Mouse (Mus musculus) kidney, adult 9 months (tissue): ENCODE results near the gene Gm4744.
"Not testable (repeated sequence)": the region's sequence is repeated elsewhere in the genome, so short reads cannot be mapped to it uniquely, and the experiment has no call there.

ENCODE experiments used
- DNase-seq: peaks from one replicate; pipeline ENCODE4 v3.0.0; 2022

Gene Gm4744

GRCm38 (mm10) chr6:40951770-40952169 is at the start of gene Gm4744:
TSS of gene Gm4744 (minus strand) at chr6:40951870.
- no peak for DNase-seq

DNA sequence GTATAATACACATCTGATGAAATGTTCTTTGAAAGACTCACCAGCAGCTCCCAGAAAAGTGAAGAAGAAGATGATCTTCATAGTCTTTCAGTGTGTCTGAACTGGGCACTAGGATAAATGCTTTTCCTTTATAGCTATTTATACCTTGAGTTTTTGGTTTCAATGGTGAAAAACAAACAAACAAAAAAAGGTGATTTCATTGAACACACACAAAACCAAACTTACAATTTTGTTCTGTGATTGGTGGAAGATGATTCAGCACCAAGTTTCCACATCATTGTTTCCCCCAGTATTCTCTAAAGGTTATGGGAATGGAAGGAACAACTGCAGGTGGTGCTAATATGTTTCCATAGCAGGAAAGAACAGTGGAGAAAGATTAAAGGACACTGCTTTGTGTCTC is 47.7 kb upstream of the Gm4744 start, which contains the start of gene Gm2663:
Gm2663 (minus strand) TSS at position 101 of the 400 bp plus-strand sequence.
- DNase-seq = not testable (repeated sequence)

DNA sequence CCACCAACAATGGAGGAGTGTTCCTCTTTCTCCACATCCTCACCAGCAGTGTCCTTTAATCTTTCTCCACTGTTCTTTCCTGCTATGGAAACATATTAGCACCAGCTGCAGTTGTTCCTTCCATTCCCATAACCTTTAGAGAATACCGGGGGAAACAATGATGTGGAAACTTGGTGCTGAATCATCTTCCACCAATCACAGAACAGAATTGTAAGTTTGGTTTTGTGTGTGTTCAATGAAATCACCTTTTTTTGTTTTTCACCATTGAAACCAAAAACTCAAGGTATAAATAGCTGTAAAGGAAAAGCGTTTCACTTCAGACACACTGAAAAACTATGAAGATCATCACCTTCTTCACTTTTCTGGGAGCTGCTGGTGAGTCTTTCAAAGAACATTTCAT is 12.8 kb upstream of the Gm4744 start, which contains the start of gene 1810009J06Rik:
1810009J06Rik (plus strand) TSS at position 301 of the 400 bp plus-strand sequence.
- DNase-seq = not testable (repeated sequence)

- no peak for DNase-seq
These were observed 2.0 kb upstream of the Gm4744 start for GRCm38 (mm10) chr6:40953716-40954115.

DNA sequence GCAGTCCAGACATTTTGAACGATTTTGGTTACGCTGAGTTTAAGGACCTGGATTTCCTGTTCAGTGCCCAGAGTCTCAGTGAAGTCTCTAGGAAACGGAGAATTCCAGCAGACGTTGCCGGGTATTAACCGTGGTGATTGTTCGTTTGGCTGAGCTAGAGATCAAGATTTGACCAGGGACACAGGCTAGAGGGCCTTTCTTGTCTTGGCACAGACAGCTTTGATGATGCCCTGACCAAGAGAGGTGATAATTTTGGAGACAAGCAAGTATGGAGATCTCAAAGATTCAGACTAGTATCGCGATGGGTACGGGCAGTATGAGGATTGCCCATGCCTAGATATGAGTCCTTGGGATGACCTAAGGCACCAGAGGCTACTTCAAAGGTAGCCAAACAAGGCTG is 11.2 kb downstream of the Gm4744 start, which contains the start of gene 1700074P13Rik:
1700074P13Rik (minus strand) TSS at position 101 of the 400 bp plus-strand sequence.
- no peak for DNase-seq

DNA sequence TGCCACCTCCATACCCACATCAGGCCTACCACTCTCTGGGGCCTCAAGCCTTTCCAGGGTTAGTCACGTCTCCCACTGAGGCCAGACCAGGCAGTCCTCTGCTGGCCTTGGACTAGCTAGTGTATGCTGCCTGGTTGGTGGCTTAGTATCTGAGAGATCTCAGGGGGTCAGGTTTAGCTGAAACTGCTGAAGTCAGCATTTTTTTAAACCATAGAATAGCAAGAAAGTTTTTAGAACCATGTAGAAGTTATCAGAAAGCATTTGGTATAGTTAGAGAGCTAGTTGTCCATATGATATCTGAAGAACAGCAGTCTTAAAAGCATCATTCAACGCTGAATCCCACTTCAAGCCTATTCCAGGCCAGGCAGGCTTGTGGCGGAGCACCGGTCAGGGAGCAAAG is 31.7 kb downstream of the Gm4744 start:
- no peak for DNase-seq

DNA sequence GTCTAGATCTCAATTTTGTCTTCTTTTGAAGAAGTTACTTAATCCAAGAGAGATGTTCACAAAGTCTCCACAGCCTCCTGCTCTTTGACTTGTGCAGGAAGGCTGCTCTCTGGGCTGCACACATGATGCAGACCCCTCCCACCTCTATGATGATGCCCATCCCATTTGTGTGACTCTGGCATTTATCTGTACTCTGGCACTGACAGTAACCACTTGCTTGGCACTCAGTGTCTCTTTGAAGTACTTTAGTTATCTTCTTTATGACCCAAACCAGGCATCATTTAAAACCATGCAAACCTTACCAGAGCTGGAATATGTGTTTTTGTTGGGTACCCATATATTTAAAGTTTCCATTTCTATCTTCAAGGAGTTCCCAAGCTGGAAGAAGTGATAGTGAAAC is 51.4 kb downstream of the Gm4744 start, which contains the start of gene Prss58:
Prss58 (minus strand) TSS at position 101 of the 400 bp plus-strand sequence.
- no peak for DNase-seq
